Mouse (Mus musculus) G1E (cell line): ENCODE results near the gene Grxcr1.

Experiments
- CTCF ChIP-seq: IDR thresholded peaks from 2 replicates; pipeline ENCODE4 v1.5.1; 2012; ENCODE audit warnings: low read depth, low read length, inconsistent platforms, mixed read lengths
- GATA1 ChIP-seq: IDR thresholded peaks from 2 replicates; pipeline ENCODE4 v1.6.1; 2012; ENCODE audit warnings: borderline replicate concordance, low read length, inconsistent platforms, mixed read lengths
- GATA2 ChIP-seq: IDR thresholded peaks from 2 replicates; pipeline ENCODE4 v1.6.1; 2012; ENCODE audit warnings: low read depth, low read length, inconsistent platforms, borderline replicate concordance
- TAL1 ChIP-seq: conservative IDR thresholded peaks from 2 replicates; pipeline ENCODE4 v1.6.1; 2012; ENCODE audit warnings: low read depth, low read length, inconsistent platforms, mixed read lengths

GRCm38 (mm10) chr5:68122883-68123282, 91.2 kb downstream of the Grxcr1 start:
- TF ChIP-seq CTCF (no peak), TAL1 (no peak), GATA1 (no peak), GATA2 (no peak)
